Mouse (Mus musculus) urinary bladder, adult 18-20 months (tissue): ENCODE results near the gene Senp1.
A peak's percentile ranks its signal among the peaks of the same experiment; 100 is the strongest.

ENCODE experiments used
- DNase-seq, 2 experiments: peaks; one replicate each; pipeline ENCODE4 v3.0.0; 2022; ENCODE audit warnings: low spot score in 2 of 2, mixed read lengths in 2 of 2

Senp1 gene

DNA sequence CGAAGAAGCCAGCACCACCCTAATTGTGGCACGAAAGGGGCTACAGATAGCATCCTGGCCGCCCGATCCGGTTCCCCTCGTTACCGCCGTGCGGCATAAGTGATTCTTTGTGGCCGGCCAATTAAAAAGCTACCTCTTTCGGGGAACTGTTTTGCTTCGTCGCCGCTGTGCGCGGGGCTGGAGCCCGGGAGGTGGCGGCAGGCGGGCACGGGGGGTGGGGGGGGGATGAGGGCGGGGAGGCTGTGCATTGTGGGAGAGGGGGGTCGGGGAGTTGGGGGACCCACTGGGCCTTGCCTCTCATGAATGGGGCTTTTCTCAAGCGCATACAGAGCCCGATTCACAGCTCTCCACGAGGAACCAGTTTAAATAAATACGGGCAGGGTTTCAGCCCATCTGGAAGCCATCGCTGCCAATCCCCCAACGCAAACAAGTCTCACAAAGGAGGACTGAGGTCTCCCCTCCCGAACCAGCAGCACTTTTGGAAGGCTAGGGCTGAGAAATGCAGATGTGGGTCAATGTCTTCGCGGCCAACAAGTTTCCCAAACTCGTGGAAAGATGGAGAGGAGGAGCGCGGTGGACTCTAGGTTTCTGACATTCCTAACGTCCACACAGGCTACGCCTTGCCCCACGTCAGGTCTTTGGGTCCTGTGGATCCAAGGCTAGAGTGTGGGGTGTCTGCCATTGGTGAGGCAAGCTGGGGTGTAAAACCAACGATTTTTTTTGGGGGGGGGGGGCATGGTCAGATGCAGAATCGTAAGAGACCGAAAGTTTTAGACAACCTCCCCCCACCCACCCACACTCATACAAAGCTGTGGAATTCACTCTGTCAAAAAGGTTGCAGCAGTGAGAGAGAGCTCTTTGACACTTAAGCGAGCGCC, 91.2 kb downstream of the Senp1 start:
- DNase-seq = no peak

DNA sequence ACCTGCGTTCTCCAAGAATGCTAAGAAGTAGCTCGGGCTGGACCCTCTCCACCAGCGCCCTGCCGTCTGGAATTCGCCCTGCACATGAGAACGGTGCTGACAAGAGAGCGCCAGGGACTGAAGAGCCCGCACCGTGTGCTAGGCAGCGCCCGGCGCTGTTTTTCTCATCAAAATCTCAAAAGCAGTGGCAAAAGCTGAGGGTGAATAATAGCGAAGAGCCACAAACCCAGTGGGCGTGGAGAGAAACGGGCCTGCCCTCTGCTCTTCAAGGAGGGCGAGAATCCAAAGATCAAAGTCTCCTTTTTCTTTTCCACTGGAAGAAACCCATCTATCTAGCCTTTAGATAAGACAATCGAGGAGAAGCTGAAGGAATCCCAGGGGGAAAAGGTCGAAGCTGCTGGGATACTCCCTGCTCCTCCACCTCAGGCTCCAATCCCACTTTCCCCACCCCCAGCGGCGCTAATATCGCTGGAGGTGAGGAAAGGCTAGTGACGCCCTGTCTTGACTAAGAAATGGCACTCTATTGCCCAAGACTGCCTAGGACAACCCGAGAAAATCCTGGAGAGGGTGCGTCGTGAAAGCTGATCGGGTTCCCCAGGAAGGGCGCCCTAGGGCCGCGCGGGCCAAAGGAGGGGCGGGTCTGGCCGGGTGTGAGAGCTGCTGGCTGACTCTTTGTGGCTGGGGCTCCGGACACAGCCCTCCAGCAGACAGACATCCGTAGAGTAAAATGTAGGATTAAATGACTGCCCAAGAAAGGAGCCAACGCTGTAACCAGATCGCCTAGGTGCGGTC, 92.0 kb downstream of the Senp1 start:
- no peak for DNase-seq

DNA sequence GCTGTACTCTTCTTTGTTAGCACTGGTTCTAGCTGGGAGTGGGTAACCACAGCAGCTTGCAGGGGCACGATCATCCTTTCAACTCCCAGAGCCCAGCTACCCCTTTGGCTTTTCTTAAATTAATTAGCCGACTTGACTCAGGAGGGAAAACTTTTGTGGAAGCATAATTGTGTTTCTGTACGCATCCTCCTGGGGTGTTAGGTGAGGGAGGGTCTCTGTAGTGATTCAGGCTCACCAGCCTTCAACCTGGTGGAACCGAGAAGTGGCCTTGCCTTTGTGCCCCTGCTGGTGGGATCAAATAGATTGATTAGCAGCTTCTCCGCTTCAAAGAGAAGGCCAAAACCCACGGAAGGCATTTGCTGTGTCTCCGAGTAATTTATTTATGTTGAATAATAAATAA, 93.6 kb downstream of the Senp1 start:
- DNase-seq = no peak

DNA sequence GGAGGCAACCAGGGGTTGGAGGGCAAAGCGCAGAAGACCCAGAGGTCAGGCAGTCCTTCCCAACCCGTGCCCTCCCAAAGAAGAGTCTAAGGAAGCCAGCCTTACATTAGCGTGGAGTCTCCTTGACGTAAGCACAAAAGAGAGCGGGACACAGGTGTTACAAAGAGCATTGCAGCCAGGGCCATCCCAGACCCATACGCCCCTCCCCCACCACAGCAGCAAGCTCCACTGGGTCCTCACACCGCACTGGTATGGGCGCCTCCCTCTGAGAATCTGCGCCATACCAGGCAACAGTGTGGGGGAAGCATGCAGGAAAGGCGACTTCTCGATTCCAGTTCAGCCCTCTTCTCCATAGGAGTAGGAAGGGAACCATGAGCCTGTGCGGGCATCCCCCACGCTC, 94.0 kb downstream of the Senp1 start:
- DNase-seq = no peak

DNA sequence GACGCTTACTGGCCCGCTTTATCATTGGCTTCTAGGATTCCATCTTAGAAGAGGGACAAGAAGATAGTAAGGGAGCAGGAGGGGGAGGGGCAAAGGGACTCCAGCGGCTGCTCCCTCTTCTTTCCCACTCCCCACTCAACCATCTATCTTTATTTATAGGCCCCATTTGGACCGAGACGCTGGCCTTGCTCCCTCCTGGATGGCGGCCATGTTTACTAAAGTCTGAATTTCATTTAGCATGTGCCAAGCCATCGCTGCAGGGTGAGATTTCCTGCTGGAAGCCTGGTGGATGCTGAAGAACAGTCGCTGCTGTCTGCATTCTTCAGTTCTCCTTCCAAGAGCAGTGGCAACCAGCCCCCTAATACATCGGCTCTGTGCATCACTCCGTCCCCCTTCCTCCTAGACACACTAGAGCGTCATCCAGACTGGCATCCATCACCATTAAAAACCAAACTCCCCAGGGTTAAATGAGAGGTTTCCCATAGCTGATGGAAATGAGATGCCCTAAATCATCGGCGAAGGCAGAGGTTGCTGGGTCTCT, 96.8 kb downstream of the Senp1 start:
- no peak for DNase-seq

DNA sequence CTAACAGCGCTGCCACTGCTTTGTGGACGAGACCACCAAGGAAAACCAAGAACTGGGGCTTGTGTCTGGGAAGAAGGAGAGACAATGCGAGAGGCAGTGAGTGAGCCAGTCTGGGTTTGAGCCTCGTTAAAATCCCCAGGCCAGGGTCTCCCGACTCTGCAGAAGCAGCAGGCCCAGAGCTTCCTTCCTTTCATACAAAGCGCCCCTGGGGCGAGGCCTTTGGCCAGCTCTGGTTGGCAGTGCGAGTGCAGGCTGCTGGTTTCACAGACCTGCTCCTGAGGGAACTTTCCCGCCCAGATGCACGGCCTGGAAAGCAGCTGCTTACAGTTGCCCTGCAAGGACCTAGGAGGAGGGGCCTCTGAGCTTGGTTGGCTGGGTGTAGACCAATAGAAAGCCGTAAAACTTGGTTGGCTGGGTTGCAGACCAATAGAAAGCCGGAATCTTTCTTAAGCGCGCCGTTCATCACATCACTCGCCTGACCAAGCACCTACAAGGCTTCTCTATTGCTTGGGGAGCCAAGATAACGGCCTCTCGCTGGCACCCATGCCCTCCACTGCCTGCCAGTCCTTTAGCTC, 100.7 kb downstream of the Senp1 start:
- DNase-seq = peak in 1 of 2 experiments; percentile 62

DNA sequence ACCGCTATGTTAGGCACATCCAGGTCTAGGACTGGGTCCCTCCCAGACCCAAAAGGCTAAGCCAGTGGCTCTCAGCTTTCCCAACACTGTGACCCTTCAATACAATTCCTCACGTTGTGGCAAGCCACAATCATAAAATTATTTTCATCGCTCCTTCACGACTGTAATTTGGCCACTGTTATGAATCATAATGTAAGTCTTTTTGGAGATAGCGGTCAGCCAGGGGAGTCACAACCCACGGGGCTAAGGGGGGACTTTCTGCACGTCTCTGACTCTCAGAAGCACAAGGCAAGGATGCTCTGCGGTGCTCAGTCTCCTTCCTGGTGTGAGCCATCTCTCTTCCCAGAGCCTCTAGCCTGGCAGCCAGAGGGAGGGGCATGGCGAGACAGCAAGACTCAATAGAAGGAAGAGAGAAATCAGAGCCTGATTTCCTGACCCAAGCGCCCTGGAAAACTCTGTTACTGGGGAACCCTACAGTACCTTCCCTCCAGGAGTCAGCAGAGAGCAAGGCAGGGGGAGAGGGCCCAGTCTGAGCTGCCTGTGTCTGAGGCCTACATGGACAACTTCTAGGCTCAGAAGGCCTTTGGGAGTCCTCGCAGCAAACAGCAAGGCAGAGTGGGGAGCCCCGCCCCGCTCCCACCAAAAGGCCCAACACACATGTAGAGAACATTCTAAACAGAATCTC, 101.4 kb downstream of the Senp1 start:
- no peak for DNase-seq

DNA sequence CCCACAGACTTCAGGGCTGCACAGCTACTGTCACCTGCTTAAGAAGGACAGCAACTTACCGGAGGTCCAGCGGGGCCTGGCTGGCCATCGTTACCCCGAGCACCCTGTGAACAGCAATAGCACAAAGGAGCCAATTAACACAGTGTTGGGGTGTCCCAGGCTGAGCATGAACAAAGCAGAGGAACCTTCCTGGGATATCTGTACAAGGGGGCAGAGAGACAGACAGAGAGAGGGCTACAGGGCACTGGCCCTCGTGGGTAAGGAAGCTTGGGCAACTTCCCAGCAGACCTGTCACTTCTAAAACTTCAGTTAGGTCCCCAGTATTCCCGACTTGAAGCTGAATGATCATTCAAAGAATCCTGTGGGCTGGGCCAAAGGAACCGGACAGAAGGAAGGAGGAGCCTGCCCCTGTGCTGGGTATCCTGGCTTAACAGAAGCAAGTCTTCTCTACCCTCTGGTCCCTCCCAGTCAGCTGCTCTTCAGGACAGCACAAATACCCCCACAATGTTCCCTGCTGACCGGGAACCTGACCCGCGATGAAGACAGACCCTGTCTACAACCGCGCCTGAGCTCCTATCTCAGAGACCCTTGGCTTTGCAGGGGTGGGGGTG, 102.2 kb downstream of the Senp1 start:
- no peak for DNase-seq

DNA sequence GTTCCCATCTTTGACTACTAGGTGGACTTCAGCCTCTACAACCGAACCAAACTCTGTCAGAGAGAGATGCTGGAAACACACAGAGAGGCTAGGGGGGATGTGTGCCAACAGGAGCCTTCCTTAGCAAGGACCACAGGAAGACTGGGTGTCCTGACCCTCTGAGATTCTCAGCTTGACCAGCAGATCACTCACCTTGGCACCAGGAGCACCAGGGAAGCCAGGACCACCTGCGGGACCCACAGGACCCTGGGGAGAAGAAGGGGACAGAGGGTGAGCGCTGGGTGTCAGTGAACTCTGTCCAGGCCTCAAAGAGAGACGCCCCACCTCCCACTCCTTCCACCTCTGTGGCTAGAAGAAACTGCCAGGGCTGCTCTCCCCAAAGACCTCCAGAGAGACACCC, 102.8 kb downstream of the Senp1 start:
- no peak for DNase-seq

DNA sequence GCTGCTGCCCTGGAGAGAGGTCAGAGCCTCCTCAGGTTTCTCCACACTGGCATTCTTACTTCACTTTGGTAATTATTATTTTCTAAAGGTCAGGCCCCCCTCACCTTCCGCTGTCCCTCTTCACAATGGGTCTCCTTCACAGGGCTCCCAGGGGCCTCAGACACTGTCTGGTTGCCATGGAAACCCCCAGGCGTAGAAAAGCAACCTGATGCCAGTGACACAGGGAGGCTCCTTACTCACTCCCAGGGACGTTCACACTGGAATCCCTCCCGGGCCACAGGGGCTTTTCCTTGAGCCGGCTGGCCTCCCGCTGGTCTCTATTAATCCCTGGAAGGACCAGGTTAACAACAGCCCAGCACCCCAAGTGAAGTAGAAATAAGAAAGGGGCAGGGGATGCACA, 103.4 kb downstream of the Senp1 start:
- no peak for DNase-seq

DNA sequence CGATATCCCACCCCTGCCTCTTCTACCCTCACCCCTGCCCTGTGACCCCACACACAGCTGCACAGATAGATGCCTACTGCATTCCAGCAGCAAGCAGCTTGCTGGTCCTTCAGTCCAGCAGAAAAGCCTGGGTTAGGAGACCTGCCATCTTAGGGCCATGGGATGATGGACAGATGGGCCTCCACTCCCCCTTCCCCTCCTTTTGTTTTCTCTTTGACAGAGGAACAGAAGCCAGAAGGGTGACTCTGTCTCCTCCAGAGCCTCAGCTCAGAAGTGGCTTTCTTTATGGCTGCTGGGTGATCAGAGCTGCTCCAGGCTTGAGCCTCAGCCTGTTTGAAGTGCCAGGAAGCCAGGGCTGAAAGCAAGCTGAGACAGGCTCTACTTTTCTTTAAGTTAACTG, 104.0 kb downstream of the Senp1 start:
- no peak for DNase-seq
